Mouse (Mus musculus) kidney, adult 8-10 months (tissue): ENCODE measurements around the gene Slc37a4.
"Not testable (repeated sequence)": the region's sequence is repeated elsewhere in the genome, so short reads cannot be mapped to it uniquely, and the experiment has no call there.

Experiments
- DNase-seq, 2 experiments: peaks; one replicate each; pipeline ENCODE4 v3.0.0; 2022

Slc37a4 gene

GRCm38 (mm10) chr9:44396684-44397411 lies at the start of gene Slc37a4:
Gene Slc37a4, plus strand, starts transcription at chr9:44396852.
- peak; percentile 98 to 99 for DNase-seq

GRCm38 (mm10) chr9:44347166-44347565 lies 49.5 kb upstream of the Slc37a4 start:
- DNase-seq: no peak

GRCm38 (mm10) chr9:44347621-44348020 lies 49.0 kb upstream of the Slc37a4 start:
- DNase-seq: no peak

GRCm38 (mm10) chr9:44348546-44348945 lies 48.1 kb upstream of the Slc37a4 start:
- no peak for DNase-seq

- no peak for DNase-seq
Observed at GRCm38 (mm10) chr9:44351396-44351795, 45.3 kb upstream of the Slc37a4 start.

- DNase-seq: no peak
Observed at GRCm38 (mm10) chr9:44352337-44352736, 44.3 kb upstream of the Slc37a4 start.

GRCm38 (mm10) chr9:44353142-44353541 lies 43.5 kb upstream of the Slc37a4 start:
- DNase-seq: no peak

- DNase-seq: no peak
Observed at GRCm38 (mm10) chr9:44357207-44357606, 39.4 kb upstream of the Slc37a4 start.

GRCm38 (mm10) chr9:44361190-44361917 lies 35.3 kb upstream of the Slc37a4 start, which contains the start of gene Vps11:
Gene Vps11, minus strand, starts transcription at chr9:44361670.
- peak; percentile 95 to 96 for DNase-seq

- not testable (repeated sequence) for DNase-seq
Observed at GRCm38 (mm10) chr9:44361931-44362330, 34.7 kb upstream of the Slc37a4 start.

- DNase-seq: peak in 1 of 2 experiments; percentile 61
Observed at GRCm38 (mm10) chr9:44364480-44364879, 32.2 kb upstream of the Slc37a4 start.

GRCm38 (mm10) chr9:44373386-44373785 lies 23.3 kb upstream of the Slc37a4 start:
- no peak for DNase-seq

- no peak for DNase-seq
Observed at GRCm38 (mm10) chr9:44376141-44376540, 20.5 kb upstream of the Slc37a4 start.

- not testable (repeated sequence) for DNase-seq
Observed at GRCm38 (mm10) chr9:44377335-44377734, 19.3 kb upstream of the Slc37a4 start.

GRCm38 (mm10) chr9:44378153-44378730 lies 18.4 kb upstream of the Slc37a4 start:
- DNase-seq: no peak

- peak; percentile 98 to 99 for DNase-seq
Observed at GRCm38 (mm10) chr9:44379054-44379834, 17.4 kb upstream of the Slc37a4 start, which contains the start of gene Hyou1. Gene Hyou1, plus strand, starts transcription at chr9:44379490.

- no peak for DNase-seq
Observed at GRCm38 (mm10) chr9:44379862-44380261, 16.8 kb upstream of the Slc37a4 start.

- no peak for DNase-seq
Observed at GRCm38 (mm10) chr9:44384596-44384995, 12.1 kb upstream of the Slc37a4 start.

GRCm38 (mm10) chr9:44387221-44387620 lies 9.4 kb upstream of the Slc37a4 start:
- peak in 1 of 2 experiments; percentile 66 for DNase-seq

- peak in 1 of 2 experiments; percentile 67 for DNase-seq
Observed at GRCm38 (mm10) chr9:44389273-44389672, 7.4 kb upstream of the Slc37a4 start.

GRCm38 (mm10) chr9:44391466-44391865 lies 5.2 kb upstream of the Slc37a4 start:
- peak in 1 of 2 experiments; percentile 81 for DNase-seq

GRCm38 (mm10) chr9:44398087-44398486 lies 1.4 kb downstream of the Slc37a4 start:
- peak; percentile 86 to 93 for DNase-seq

GRCm38 (mm10) chr9:44398551-44398950 lies 1.9 kb downstream of the Slc37a4 start:
- DNase-seq: no peak
